Mouse (Mus musculus): ENCODE measurements around the gene Slc8a1.

Slc8a1 gene

GRCm38 (mm10) chr17:81576893-81577292 lies 161.3 kb downstream of the Slc8a1 start:
- DNase-seq (ENCODE audit: low read depth, low spot score) = no peak

- DNase-seq (ENCODE audit: low read depth, low spot score) = no peak
Measured at GRCm38 (mm10) chr17:81565634-81566372, 172.4 kb downstream of the Slc8a1 start.

- no peak for DNase-seq (ENCODE audit: low read depth, low spot score)
Measured at GRCm38 (mm10) chr17:81554052-81554734, 184.0 kb downstream of the Slc8a1 start.

GRCm38 (mm10) chr17:81551856-81552635 lies 186.1 kb downstream of the Slc8a1 start:
- no peak for DNase-seq (ENCODE audit: low read depth, low spot score)

GRCm38 (mm10) chr17:81550864-81551263 lies 187.3 kb downstream of the Slc8a1 start:
- DNase-seq (ENCODE audit: low read depth, low spot score) = no peak

GRCm38 (mm10) chr17:81548016-81548415 lies 190.2 kb downstream of the Slc8a1 start:
- no peak for DNase-seq (ENCODE audit: low read depth, low spot score)

- DNase-seq (ENCODE audit: low read depth, low spot score) = no peak
Measured at GRCm38 (mm10) chr17:81546525-81546924, 191.7 kb downstream of the Slc8a1 start.

GRCm38 (mm10) chr17:81546012-81546411 lies 192.2 kb downstream of the Slc8a1 start:
- DNase-seq (ENCODE audit: low read depth, low spot score) = no peak

GRCm38 (mm10) chr17:81544926-81545325 lies 193.3 kb downstream of the Slc8a1 start:
- no peak for DNase-seq (ENCODE audit: low read depth, low spot score)

- DNase-seq (ENCODE audit: low read depth, low spot score) = no peak
Measured at GRCm38 (mm10) chr17:81542313-81543185, 195.6 kb downstream of the Slc8a1 start.

- no peak for DNase-seq (ENCODE audit: low read depth, low spot score)
Measured at GRCm38 (mm10) chr17:81538163-81539160, 199.7 kb downstream of the Slc8a1 start.

- no peak for DNase-seq (ENCODE audit: low read depth, low spot score)
Measured at GRCm38 (mm10) chr17:81536093-81536492, 202.1 kb downstream of the Slc8a1 start.

GRCm38 (mm10) chr17:81529849-81530248 lies 208.3 kb downstream of the Slc8a1 start:
- DNase-seq (ENCODE audit: low read depth, low spot score) = no peak

GRCm38 (mm10) chr17:81528940-81529339 lies 209.2 kb downstream of the Slc8a1 start:
- DNase-seq (ENCODE audit: low read depth, low spot score) = no peak

GRCm38 (mm10) chr17:81526463-81526862 lies 211.7 kb downstream of the Slc8a1 start:
- no peak for DNase-seq (ENCODE audit: low read depth, low spot score)

GRCm38 (mm10) chr17:81524826-81525225 lies 213.4 kb downstream of the Slc8a1 start:
- DNase-seq (ENCODE audit: low read depth, low spot score) = no peak

GRCm38 (mm10) chr17:81523943-81524342 lies 214.2 kb downstream of the Slc8a1 start:
- no peak for DNase-seq (ENCODE audit: low read depth, low spot score)

- no peak for DNase-seq (ENCODE audit: low read depth, low spot score)
Measured at GRCm38 (mm10) chr17:81518316-81519025, 219.7 kb downstream of the Slc8a1 start.

- DNase-seq (ENCODE audit: low read depth, low spot score) = no peak
Measured at GRCm38 (mm10) chr17:81516155-81516554, 222.0 kb downstream of the Slc8a1 start.
